Mouse (Mus musculus) yolk sac, embryonic 10.5 days (tissue): ENCODE results near the gene Hist1h4b.
A peak's percentile ranks its signal among the peaks of the same experiment; 100 is the strongest.
"Not testable (repeated sequence)": the region's sequence is repeated elsewhere in the genome, so short reads cannot be mapped to it uniquely, and the experiment has no call there.

Experiments
- DNase-seq: peaks from one replicate; pipeline ENCODE4 v3.0.0-alpha.2; 2017; ENCODE audit warnings: low spot score

Gene Hist1h4b

DNA sequence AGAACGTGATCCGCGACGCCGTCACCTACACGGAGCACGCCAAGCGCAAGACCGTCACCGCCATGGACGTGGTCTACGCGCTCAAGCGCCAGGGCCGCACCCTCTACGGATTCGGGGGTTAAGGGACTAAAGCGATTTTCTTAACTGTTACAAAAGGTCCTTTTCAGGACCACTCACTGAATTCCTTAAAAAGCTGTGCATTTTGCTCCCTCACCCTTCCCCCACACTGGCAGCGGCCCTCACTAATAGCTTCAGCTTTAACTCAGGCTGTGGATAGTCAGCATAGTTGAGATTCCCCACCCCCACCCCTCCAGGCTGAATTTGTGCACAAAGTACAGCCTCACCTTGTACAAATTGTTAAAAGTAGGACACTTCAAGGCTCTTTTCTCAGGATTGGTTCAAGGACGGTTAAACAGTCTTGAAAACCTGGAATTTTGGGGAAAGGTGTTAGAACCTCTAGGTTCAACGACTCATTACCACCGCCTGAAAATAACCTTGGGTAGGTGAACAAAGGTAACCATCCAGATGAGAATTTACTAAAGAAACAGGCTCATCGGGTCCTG lies 479 bp downstream of the Hist1h4b start:
- peak; percentile 82 for DNase-seq

DNA sequence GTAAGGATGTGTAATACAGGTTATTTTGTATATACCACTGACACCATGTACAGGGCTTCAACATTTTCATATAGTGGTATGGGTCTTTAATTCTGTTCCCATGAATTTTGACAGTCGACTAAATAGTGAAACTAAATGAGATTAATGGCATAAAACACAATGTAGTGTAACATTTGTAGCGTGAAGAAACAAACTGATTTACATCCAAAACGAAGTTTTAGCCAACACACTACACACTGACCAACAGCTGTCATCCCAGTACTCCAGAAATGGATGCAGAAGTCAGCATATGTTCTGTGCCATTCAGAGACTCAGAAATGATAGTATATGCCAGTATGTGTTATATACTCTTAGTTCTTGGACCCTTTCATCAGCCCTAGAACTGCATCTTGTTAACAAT lies 1.1 kb downstream of the Hist1h4b start:
- DNase-seq: no peak

DNA sequence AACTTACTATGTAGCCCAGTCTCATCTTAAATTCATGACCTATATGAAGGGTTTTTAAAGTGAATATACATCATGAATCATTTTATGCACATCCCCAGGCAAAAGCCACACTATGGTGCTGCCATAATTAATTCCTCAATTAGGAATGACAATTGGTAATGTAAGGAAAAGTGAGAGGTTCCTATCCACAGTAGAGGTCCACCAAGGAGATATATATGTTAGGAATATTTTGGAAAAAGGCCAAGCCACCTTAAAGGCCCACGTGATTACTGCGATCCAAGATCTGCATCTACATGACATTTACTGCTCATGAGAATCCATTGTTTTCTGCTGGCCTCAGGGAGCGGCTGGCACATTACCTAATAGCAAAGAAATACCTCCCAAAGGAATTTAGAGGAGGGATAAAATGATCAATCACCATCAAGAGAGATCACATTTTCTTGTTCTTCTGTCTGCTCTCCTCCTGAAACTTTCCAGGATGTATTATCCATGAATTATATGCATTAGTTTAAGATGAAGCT lies 2.5 kb downstream of the Hist1h4b start:
- DNase-seq: no peak

DNA sequence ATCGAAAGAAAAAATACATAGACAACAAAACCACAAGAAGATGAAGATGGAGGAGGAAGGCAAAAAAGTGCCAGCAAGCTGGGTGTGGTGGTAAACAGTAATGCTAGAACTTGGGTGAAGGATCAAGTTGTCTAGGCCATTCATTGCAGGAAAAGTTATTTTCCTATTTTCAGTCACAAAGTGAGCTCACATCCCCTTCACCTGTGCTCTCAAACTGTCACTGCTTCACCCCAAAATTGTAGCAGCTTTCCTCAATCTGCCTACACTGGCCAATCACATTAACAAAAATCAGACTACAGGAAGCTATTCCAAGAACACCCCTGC lies 3.1 kb downstream of the Hist1h4b start:
- no peak for DNase-seq

DNA sequence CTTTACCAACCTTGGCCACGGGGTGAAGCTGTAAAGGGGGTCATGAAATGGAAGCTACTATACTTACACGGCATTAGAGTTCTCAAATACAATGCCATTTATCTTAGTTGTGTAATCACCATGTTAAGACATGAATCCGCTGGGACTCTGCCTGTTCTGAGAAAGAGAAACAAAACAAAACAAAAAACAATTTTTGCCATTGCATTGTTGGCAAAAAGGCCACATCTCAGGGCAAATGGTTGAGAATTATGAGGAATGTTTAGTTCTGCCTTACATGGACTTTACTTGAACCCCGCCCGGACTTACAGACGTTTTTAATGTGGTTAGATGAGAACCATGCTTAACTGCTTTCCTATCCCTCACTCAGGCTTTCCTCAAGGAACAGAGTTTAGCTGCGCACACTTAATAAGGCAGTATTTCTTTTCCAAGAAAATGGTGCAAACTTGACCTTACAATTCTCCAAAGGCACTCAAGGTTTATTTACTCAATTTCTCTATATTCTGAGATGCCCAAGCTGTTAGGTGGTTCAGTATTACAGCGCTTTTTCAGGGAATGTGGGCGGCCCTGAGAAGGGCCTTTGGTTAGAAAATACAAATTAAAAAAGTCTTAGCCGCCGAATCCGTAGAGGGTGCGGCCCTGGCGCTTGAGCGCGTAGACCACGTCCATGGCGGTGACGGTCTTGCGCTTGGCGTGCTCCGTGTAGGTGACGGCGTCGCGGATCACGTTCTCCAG lies 3.6 kb downstream of the Hist1h4b start:
- peak; percentile 39 for DNase-seq

DNA sequence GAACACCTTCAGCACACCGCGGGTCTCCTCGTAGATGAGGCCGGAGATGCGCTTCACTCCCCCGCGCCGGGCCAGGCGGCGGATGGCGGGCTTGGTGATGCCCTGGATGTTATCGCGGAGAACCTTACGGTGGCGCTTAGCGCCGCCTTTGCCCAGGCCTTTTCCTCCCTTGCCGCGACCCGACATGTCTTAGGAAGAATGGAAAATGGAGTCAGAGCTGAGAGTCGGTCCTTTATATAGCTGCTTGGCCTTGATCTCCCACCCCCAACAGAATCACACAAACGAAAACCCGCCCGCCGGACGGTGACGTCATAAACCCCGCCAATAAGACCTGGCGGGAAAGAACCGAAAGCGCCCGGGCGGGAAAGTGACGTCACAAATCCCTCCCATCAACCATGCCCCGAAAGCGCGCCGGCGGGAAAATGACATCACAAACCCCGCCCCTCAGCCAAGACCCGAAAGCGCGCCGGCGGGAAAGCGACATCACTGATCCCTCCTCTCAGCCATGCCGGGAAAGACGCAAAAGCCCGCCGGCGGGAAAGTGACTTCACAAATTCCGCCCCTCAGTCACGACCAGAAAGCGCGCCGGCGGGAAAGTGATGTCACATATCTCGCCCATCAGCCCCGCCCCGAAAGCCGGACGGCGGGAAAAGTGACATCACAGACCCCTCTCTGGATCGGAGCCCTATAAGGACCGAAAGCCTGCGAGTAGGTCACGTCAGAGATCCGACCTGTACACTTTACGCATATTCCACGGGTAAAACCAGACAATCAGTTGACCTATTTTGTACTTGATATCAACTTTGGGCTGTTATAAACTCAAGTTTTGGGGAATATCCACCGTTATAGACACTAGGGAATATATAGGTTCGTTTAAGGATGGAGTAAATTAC lies 4.4 kb downstream of the Hist1h4b start, which contains the start of gene Hist1h4a:
Gene Hist1h4a (minus strand): TSS at position 259 of the 893 bp plus-strand sequence.
- DNase-seq: peak; percentile 99

DNA sequence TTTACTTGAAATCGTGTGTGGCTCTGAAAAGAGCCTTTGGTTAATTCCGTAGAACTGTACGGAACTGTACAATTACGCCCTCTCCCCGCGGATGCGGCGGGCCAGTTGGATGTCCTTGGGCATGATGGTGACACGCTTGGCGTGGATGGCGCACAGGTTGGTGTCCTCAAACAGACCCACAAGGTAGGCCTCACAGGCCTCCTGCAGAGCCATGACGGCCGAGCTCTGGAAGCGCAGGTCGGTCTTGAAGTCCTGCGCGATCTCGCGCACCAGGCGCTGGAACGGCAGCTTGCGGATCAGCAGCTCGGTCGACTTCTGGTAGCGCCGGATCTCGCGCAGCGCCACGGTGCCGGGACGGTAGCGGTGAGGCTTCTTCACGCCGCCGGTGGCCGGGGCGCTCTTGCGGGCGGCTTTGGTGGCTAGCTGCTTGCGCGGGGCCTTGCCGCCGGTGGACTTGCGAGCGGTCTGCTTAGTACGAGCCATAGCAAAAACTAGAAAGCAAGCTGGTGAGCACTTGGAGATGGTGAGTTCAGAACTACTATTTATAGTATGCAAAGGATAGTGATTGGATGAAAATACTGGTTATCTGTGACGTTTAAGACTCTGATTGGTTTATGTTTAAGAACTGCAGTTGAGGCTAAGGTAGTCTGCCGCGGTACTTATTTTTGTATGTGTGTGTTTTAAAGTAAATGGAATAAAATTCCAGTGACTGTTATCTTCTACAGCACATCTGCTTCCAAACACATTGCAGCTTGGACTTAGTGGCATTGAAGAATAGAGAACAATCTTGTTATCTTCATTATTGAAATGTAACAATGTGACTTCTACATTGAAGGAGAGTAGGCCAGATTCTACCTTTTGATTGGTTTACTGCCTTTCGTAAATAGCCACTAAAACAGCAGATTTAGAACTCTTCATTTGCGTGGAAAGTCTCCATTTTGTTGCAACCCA lies 5.3 kb downstream of the Hist1h4b start, which contains the start of gene Hist1h3a:
Gene Hist1h3a (minus strand): TSS at position 516 of the 951 bp plus-strand sequence.
- DNase-seq: peak; percentile 87

DNA sequence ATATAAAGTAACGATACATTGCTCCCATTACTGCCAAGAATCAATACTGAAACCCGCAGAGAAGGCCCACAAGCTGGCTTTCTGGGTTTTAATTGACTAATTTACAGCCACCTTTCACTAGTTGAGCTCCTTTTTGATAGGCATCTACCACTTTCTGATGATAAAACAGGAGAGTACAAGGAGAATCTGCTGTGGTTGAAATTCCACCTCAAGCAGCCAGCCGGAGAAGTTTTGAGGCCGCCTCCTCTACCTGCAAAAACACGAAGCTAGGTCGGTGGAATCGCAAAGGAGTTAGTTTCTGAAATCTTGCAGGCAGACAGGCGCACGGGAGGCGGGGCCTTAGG lies 6.4 kb downstream of the Hist1h4b start:
- no peak for DNase-seq

DNA sequence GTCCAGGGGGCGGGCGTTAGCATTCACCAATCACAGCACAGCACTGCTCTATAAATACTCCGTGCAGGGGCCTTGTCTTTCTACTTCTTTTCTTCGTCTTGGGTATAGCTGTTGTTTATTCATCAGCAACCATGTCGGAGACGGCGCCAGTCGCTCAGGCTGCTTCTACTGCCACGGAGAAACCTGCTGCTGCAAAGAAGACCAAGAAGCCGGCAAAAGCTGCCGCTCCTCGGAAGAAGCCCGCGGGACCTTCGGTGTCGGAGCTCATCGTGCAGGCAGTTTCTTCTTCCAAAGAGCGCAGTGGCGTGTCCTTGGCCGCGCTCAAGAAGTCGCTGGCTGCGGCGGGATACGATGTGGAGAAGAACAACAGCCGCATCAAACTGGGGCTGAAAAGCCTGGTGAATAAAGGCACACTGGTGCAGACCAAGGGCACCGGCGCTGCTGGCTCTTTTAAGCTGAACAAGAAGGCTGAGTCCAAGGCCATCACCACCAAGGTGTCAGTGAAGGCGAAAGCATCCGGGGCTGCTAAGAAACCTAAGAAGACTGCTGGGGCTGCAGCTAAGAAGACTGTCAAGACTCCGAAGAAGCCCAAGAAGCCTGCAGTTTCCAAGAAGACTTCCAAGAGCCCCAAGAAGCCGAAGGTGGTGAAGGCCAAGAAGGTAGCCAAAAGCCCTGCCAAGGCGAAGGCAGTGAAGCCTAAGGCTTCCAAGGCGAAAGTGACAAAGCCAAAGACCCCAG lies 6.9 kb downstream of the Hist1h4b start, which contains the start of gene Hist1h1a:
Gene Hist1h1a (plus strand): TSS at position 81 of the 738 bp plus-strand sequence.
- DNase-seq: peak; percentile 93

DNA sequence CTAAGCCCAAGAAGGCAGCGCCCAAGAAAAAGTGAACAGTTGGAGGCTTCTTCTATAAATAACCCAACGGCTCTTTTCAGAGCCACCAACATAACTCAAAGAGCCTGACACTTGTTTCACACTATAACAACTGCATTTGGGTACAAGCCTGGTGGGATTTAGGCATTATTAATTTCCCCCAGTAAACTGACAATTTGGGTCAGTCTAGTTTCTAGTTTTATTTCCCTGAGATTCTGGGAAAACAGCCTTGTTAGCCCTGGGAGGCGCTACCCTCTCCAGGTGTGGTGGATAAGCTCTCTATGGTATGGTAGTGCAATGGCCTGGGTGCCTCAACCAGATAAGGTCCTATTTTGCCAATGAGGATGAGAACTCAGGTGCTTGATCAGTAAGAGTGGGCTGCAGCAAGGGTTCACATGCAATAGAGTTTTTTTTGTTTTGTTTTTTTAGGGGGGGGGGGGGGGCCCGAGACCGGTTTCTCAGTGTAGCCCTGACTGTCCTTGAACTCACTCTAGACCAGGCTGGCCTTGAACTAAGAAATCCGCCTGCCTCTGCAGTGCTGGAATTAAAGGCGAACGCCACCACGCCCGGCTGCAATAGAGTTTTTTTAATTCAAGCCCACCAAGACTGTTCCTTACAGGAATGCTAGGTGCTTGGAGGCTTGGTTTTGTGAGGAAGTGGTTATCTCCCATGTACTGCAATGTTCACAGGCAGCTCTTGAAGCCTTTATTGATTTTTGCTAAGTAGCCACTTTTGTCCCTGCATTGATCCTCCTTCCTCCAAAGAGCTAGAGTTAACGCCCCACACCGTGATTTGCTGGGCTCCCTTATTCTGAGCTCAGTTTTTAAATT lies 7.7 kb downstream of the Hist1h4b start:
- peak; percentile 47 for DNase-seq

DNA sequence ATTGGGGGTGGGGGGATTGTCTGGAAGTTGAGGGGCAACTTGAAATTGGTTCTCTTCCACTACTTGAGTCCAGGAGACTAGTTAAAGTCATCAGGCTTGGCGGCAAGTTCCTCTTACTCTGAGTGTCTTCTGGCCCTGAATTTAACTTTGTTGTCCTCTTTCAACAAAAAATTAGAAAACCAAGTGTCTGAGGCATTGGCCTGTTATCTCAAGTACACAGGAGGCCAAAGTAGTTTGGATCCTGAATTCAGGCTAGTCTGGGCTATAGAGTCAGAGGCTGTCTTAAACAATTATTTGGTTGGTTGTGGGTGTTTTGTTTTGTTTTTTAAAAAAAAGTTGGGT lies 8.3 kb downstream of the Hist1h4b start:
- no peak for DNase-seq

DNA sequence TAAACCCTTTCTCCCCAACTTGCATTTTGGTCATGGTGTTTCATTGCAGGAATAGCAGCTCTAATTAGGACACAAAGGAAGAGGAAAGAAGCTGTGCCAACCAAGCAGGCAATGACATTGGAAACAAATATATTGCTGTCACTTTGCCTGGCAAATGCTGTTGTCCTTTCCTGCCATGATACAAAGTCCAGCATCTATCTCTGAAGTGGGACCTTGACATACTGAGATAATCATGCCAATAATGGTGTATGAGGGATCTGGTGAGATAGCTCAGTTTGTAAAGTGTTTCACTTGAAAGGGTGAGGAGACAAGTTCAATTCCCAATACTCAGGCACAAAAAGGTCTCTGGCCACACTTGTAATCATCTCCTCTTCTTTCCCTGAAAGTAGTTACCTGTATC lies 10.0 kb downstream of the Hist1h4b start:
- no peak for DNase-seq

DNA sequence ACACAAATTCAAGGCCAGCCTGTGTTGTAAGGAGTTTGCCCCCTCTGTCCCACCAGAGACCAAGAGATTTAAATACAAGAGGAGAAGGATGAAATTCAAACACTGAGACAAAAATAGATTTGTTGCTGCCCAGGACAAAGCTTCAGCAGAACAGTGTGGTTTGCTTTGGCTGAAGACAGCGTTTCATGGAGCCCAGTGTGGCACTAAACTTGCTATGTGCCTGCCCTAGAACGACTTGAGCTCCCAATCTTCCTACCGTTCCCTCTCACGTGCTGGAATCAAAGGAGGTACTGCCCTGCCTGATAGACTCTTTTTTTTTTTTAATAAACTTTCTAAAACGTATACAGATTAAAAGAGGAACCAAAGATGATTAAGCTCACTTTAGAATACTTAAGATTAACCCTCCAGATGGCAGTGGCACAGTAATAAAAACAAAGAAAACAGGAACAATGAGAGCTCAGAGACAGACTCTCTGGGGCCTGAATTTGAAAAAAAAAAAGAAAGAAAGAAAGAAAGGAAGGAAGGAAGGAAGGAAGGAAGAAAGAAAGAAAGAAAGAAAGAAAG lies 12.1 kb downstream of the Hist1h4b start:
- no peak for DNase-seq

DNA sequence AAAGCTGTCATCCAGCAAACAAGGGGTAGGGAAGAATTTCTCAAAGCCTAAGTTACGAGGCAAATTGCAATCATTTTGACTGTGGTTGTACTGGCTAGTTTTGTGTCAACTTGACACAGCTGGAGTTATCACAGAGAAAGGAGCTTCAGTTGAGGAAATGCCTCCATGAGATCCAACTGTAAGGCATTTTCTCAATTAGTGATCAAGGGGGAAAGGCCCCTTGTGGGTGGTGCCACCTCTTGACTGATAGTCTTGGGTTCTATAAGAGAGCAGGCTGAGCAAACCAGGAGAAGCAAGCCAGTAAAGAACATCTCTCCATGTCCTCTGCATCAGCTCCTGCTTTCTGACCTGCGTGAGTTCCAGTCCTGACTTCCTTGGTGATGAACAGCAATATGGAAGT lies 12.8 kb downstream of the Hist1h4b start, which contains the start of gene Trim38:
Gene Trim38 (plus strand): TSS at position 301 of the 400 bp plus-strand sequence.
- not testable (repeated sequence) for DNase-seq

DNA sequence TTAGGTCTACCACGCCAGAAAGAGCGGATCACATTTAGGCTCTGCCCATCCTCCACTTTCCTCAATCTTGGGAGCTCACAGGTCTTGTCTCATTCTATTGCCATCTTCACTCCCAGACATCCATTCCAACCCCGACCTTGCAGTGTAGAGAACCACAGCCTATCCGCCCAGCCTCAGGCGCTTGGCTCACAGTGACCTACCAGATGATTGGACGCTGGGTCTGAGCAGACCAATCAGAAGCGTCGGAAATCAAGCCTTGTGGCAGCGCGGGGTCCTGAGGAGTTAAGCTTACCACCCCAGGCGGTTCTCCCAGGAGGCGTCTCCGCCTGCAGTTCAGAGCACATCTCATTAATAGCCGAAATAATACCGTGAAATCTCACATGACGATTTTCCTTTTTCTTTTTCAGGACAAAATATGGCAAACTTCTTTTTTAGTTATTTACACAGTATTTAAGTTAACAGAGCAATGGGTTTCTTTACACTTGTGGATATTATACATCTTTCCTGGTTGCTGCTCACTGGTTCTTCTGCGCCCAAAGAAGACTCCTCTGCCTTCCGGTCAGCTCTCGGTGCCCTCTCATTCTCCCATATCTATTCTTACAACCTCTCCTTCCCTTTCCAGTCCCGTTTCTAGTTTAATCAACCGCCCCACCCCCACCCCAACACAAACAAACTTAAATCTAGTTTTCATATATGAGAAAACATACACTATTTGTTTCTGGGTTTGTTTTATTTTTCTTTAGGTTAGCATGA lies 15.9 kb downstream of the Hist1h4b start:
- DNase-seq: peak; percentile 79

DNA sequence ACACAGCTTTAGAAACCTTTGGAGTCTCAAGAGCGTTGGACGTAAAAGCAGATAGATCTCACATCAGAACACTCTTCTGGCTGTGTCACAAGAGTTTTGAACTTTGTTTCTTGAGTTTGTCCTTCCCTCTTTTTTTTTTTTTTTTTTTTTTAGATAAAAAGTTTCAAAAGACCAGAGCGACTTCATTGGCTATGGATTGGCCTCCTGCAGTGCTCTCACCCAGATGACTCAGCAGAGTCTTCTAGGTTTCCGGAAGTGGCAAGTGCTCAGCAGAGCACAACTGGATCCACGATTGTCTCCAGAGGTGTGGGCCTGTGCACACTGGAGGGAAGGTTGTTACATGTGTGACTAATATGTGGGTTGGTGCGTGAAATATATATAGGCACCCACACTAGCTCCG lies 21.5 kb downstream of the Hist1h4b start:
- DNase-seq: no peak

DNA sequence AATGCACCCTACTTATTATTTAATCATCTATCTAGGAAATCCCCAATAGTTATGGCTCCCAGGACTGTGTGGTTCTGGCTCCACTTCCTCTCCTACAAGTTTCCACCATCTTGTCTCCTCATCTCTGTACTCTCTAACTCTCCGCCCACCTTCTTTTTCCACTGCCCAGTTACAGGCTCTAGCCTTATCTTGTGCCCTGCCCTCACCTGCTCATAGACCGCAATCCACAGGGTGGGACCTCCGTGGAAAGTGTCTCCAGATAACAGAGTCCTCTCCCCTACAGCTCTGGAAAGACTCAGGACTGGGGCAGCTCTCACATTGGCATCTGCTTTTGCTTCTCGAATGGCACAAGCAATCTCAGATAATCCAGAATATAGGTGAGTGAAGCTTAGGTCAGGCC lies 22.2 kb downstream of the Hist1h4b start:
- DNase-seq: no peak

DNA sequence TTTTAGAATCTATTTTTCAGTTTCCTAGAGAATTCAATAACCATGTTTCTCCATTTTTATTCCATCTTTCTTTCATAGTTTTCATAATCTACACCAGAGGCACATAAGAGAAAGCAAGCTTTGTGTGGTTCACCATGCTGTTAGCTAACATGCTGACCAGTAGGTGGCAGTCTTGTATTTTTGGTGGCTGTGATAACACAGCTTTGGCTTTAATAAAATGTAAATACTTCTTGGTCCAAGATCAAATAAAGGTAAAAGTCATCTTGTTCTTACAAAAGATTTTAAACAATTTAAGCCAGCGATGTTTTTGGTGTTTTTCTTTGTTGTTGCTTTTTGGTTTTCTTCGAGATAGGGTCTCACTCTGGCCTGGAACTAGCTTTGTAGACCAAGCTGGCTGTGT lies 35.7 kb downstream of the Hist1h4b start:
- peak; percentile 32 for DNase-seq

DNA sequence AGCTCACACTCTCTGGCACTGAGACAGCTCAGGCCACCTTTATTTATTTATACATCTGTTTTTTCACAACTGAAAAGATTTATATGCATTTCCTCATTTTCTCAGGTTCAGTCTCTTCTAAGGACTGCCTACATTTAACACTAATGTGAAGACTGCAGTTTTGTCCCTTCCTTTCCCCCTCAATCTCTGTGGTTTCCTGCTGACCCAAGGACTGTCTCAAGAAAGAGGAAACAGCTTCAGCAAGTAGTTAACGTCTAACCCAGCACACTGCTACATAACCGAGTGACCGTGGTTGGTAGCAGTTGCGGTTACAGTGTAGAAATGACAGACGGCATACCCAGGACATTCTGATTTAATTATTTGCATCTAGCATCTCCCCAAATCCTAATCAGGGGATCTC lies 42.6 kb downstream of the Hist1h4b start:
- DNase-seq: no peak
